Mouse (Mus musculus) activated CD4-positive, CD25-positive, alpha-beta regulatory T cell, adult 4 months (primary cell): Measurements from ENCODE around the gene Arvcf. TPM values are rescaled to one million over a fixed set of nuclear protein-coding genes. Genes with fewer than 3 reads are reported as not detected.

Experiments
- ATAC-seq: one replicate; pipeline ENCODE4 v1.8.0; 2017
- polyA plus RNA-seq, 2 experiments: library from polyadenylated mRNA; unstranded; fragments of 100-300 nt; shearing (Covaris generic); gene quantifications; one replicate each; pipeline ENCODE4 v1.2.1; 2017

The Arvcf gene
- polyA plus RNA-seq, 2 experiments from 2014 or later: 0.51 to 0.93 TPM

DNA sequence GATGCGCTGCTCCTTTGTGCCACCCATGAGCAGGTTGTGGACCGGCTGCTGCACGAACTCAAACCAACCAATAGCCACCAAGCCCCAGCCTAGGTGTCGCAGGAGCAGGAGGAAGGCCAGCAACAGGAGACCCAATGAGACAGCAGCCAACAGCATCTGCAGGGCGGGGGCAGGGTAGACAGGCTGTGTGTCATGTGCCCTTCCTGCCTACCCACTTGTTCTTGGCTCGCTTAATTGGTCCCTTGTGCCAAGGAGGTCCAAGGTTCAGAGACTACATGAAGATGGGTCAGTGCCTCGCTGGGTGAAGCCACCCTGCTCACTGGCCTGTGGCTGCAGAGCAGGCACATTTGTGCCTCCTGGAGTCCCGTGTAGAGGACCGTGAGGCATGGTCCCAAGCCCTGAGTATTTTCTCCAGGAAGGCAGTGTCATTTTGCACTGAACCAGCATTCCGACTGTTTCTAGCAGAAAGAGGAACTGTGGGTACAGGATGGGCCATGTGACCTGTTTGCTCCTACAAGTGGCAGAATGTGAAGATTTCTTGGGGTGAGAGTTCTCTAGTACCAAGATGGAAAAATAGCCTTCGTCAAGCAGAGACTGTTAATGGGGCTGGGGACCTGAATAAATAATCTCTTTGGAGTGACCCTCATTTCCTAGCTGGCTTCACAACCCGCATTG, 64.0 kb downstream of the Arvcf start:
- no peak for ATAC-seq

DNA sequence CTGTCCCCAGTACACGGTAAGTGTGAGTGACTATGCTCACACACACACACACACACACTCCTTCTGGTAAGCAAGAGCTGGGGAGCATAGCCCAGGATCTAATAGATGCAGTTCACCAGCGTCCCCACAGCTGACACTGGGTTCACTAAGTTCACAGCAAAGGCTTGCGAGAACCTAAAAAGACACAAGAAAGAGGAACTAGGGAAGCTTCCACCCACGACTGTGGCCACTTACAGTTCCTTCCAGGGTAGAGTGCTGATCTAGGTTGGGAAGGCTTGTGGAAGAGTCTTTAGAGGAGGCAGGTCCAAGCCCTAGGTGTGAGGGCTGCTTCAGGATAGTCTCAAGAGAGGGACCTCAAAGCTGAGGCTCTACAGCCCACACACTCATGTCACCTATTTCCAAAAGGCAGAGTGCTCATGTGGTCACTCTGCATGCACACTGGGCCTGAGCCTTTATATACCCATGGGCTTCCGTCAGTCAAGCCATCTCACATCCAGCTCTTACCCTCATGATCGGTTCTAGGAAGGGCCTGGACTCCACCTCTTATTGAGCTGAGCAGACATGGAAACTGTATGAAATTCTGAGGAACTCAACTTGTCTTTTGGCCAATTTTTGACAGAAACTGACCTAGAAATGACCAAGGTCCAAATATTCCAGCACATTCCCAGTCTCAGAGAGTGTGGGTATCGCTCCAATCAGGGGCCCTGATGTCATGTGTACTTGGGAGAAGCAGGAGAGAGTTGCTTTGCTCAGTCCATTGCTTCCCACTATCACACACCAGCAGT, 65.2 kb downstream of the Arvcf start:
- ATAC-seq: no peak

DNA sequence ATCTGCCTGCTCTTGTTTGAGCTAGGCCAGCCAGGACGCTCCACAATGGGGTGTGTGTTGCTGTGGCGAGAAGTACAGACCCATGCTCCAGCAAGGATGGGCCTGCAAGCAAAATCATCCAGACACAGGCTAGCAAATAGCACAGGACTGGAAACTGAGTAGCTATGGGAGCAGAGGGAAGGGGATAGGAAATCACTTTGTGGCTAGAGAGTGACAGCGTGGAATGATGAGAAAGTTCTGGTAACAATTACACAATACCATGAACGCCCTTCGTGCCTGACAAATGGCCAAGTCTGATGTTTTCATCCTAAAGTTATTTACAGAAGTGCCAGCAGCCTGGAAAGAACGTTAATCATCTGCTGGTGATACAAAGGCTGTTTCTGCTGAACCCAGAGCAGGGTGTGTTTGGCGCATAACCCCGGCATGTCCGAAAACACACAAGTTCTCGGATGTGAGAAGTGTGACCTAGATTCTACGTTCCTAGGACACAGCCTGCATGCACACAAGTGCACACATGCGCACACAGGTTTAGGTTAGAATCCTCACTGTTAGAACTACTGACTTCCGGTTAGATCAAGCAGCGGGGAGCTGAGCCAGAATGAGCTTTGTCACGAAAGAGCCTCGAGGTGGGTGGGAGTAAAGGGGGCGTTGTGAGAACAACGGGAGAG, 68.2 kb downstream of the Arvcf start:
- ATAC-seq: peak; percentile 43

DNA sequence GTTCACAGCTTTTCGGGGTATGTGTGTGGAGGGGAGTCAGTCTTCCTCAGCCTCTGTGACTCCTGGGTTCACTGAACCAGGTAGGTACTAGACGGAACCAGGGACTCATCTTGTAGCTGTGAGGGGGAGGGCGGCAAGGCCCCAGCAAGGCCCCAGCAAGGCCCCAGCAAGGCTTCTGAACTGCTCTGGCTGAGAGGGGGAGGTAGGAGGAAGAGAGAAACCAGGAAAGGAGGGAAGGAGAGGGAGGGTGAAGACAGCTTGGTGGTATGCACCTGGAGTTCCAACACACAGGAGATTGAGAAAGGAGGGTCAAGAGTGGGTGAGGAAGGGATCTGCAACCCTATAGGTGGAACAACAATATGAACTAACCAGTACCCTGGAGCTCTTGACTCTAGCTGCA, 68.9 kb downstream of the Arvcf start:
- ATAC-seq: no peak

DNA sequence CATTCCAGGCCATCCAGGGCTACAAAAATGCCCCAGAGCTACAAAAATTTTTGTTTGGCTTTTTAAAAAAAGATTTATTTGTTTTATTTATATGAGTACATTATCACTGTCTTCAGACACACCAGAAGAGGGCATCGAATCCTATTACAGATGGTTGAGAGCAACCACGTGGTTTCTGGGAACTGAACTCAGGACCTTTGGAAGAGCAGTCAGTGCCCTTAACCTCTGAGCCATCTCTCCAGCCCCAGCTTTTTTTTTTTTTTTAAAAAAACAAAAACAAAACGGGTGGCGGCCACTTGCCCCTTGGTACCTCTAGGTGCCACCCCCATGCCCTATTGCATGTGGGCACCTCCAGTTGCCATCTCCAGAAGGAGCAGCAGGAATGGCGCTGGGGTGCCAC, 69.5 kb downstream of the Arvcf start:
- no peak for ATAC-seq

DNA sequence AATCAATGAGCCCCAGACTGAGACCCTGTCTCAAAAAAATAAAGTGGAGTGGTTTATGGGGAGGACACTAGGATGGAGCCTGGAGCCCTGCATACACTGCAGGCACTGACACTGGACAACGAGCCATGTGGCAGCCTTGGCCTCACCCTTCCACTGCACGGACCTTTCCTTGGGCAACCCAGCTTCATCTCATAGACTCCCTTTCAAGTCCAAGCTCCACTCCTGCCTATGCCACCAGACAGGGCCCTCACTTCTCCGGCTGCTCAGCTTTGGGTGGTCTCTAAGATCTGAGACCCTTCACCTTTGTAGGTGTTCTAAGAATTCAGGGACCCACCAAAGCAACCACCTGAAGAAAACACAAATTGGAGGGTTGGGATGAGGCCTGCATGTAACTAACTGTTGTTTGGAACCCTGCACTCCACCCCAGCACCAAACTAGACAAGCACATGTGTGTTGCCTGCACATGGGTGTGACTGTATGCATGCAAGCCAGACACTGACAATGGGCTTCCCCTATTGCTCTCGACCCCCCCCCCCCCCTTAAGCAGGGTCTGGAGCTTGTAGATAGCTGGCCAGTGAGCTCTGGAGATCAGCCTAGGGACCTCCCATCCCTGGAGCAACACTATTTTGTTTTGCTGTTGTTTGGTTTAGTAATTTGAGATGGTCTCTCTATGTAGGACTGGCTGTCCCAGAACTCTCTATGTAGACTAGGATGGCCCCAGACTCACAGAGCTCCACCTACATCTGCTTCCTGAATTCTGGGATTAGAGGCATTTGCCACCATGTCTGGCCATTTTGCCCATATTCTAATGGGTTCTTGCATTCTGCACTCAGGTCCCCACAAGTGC, 71.0 kb downstream of the Arvcf start:
- ATAC-seq: no peak

DNA sequence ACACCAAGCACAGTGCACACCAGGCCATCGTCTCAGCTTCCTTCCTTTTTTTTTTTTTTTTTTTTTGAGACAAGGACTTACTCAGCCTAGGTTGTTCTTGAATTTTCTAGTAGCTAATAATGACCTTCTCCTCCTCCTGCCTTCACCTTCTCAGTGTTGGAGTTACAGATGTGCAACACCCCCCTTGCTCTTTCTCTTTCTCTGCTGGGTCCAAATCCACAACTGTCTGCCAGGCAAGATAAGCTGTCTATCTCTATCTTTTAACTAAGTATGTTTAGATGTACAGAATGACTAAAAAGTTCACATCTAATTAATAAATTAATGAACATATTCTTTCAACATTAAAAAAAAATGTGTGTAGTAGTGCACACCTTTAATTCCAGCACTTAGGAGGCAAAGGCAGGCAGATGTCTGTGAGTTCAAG, 71.6 kb downstream of the Arvcf start:
- ATAC-seq: no peak

DNA sequence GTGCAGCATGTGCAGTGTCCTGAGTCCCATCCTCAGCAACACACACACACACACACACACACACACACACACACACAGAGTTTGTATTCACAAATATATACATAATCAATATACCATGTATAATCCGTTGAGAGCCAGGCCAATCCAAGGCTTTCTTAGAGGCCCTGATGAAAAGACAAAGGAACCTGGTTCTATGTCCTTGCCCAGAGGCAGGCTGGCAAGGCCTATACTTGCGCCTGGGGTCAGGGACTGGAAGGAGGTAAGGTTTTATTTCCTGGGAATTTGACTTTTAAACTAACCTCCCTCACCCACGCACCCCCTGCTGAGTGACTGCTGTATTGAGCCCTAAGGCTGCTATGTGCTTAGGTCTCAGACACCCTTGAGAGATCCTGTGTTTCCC, 72.6 kb downstream of the Arvcf start:
- ATAC-seq: no peak

DNA sequence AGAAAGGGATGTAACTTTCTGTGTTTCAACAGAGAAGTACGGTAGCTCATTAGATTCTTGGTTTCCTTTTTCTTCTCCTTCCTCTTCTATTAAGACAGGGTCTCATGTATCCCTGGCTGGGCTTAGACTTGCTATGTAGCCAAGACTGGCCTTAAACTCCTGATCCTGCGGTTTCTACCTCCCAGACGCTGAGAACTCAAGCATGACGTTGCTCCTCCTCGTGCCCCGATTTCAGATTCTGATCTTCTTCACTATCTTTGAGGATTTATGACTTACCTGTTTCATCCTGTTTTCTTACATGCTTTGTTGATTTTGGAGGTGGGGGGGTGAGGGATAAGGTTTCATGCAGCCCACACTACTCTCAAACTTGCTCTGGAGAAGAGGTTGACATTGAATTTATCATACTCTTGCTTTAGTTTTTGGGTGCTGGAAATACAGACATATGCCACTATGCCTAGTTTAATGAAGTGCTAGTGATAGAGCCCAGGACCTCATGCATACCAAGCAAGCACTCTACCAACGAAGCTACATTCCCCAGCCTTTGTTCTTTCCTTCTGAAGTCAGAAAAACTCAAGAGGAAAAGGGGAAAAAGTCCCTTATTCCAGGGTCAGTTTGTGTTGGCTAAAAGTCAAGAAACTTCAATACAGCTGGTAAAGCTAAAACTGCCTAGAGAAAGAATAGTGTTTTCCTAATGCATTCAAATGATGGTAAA, 75.4 kb downstream of the Arvcf start:
- ATAC-seq: no peak

DNA sequence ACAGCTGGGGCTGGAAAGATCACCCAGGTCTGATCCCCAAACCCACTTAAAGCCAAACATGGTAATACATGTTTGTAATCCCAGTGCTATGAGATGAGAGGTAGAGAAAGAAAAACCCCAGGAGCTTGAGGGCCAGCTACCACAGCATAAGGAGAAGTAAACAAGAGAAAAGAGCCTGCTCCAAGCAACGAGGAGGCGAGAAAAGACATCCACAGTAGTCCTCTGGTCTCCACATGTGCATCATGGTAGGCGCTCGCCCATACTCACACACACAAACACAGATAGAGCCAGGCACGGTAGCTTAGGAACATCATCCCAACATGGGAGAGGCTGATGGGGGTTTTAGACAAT, 75.9 kb downstream of the Arvcf start:
- no peak for ATAC-seq

DNA sequence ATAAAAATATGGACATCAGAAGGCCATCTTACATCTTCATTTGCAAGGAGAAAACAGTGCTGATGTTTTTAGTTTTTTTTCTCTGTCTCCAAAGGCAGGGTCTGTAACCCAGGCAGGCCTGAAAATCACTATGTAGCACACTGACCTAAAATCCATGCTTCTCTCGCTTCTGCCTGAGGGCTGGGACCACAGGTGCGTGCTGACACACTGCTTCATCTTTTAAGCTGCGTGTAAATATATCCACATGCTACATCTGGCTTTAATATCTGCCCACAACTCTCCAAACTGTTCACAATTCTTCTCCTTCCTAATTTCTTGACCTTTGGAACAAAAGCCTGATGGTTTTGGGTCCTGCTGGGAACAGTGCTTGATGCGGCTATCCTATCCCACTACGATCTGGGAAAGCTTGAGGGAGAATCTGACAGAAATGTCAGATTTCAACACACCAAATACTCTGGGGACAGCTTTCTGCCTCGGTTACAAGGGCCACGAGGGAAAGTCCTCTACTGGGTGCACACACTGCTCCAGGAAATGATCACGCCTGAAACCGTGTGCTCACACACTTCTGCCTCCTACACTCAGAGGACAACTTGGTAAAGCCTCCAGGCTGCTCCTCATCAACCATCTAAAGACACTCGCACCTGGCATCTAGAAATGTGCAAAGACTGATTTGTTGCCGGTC, 76.5 kb downstream of the Arvcf start:
- ATAC-seq: peak; percentile 32

DNA sequence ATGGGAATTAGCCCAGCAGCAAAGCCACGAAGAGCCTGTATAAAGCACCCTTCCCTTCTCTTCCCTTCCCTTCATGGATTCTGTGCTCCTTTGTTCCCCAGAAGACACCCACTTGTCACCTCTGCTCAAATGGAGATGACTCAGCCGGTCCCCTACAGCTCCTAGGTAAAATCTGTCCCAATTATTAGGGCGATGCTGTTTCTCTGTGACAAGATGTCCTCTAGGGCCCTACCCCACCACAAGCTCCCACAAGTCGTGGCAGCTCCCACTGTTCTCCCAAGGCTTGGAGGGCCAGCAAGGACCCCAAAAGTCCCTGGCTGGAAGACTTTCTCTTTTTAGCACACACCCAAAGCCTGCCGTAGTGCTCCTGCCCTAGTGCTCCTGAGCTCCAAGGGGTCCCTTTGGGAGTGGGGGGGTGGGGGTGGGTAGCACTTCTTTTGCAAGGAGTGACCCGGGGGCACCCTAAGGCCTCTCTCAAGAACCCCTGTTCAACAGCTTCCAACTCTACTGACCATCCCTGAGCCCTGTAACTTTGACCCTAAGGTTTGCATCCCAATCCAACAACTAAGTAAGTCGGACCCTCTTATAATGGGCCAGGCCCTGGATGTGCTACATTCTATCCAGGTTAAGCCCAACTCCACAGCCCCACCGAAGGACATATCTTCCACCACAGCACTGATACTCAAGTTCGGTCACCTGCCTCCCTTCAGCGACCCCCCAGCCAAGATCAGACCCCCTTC, 77.7 kb downstream of the Arvcf start:
- no peak for ATAC-seq

DNA sequence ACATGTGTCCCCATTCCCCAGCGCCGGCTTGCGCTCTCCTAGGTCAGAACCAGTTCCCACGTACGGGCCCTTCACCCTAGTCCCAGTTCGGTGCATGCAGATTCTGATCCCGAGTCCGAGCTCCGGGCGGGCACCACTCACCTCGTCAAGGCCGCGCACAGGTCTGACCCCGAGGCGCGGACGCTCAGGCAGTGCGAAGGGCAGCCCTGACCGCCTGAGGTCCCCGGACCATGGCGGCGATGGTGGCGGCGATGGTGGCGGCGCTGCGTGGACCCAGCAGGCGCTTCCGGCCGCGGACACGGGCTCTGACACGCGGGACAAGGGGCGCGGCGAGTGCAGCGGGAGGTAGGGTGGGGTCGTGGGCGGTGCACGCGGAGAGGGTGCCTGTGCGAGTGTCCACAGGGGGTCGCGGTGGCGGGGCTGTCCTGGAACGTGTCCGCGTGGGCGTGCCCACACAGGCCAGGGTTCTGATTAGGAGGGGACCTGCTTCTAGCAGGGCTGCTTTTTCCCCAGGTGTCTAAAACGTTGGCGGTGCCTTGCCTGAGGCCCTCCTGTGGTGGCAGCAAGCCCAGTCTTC, 78.3 kb downstream of the Arvcf start, which contains the start of gene Txnrd2:
Gene Txnrd2 (plus strand): TSS at position 170 of the 577 bp plus-strand sequence.
- peak; percentile 75 for ATAC-seq

DNA sequence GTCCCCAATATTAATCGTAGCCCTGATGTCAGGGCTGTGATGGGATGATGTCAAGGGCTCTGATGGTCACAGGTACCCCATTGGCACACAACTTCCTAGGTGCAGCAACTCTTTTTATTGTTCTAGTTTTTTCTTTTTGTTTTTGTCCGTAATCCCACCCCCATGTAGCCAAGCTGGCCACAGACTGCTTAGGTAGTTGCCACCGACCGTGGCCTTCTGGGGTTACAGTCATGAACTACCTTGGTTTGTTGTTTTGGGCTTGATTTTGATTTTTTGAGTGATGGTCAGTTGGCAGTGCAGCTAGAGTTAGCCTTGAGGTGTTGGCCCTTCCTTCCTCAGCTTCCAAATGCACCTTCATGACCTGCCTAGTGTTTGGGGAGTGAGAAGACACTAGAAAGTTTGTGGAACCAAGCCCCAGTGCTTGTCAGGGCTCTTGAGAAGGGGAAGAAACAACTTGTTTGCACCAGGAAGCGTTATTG, 78.9 kb downstream of the Arvcf start, which contains the start of gene Comt:
Gene Comt (minus strand): TSS at position 51 of the 479 bp plus-strand sequence.
- no peak for ATAC-seq

DNA sequence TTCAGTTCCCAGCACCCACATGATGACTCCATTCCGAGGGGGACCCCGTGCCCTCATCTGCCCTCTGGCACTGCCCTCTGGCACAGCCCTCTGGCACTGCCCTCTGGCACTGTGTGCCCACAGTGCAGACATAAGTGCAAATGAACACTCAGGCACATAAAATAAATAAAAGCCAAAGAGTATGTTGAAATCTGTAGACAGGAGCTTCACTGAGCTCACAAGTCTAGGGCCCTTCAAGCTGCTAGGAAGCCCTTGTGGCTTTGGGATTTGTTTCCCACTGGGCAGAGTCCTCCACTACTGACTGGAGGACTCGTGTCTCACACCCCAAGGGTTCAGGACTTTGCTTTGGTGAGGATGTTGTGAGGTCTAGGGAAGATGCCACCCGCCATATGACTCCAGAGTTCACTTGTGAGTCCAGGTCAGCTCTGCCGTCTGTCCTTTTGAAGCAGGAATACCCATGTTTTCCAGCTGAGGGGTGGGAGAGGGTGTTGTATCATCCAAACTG, 80.1 kb downstream of the Arvcf start:
- no peak for ATAC-seq

DNA sequence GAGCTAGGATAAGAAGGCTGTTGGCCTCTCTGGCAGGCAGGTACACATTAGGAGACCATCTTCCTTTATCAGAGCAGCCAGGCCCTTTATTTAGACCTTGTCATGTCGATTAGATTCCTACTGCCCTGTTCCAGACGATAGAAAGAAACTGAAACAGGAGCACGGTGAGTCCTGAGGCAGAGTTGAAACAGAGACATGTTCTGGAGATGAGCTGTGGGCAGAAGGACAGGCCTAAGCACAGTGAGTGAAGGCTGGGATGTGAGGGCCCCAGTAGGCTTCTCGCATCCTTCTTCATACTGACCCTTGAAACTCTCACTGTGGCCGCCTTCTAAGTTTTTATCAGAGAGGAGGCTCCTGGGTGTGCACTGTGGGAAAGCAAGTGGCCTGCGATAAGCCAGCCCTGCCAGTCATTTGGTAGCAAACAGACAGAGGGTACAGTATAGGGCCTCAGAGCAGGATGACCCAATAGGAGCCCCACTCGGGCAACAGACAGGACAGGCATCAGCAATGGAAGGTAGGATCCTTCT, 80.6 kb downstream of the Arvcf start:
- no peak for ATAC-seq

DNA sequence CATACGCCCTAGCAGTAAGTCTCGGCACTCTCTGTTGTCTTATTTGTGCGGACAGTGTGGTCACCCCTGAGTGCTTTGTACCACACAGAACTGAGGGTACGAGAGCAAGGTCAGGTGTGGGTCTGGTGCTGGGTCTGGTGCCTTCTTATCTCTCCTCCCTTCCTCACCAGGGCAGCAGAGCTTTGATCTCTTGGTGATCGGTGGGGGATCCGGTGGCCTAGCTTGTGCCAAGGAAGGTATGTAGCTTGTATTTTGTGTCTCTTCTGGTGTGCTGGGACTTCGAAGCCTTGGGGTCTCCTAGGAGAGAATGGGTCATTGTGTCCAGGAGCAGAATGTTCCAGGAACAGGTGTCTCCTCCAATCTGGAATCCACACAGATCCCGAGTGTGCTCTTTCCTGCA, 81.7 kb downstream of the Arvcf start:
- ATAC-seq: no peak

DNA sequence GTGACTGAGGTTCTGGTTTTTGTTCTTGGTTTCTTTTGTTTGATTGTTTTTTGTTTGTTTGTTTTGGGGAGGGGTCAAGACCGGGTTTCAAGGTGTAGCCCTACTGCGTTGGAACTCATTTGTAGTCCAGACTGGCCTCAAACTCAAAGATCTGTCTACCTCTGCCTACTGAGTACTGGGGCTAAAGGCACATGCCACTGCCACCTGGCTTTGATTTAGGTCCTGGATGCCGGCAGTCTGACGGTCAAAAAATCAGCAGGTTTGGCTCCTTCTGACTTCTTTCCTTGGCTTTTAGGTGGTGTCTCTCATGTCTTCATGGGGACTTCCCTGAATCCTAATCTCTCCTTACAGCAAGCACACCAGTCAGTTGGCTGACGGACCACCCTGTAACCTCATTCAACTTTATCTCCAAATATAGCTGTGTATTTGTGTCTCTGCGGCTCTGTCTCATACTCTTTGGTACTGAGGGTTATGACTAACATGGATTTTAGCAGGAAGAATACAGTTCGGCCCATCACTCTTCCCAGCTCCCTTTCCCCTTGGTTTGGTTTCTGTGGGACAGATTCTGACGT, 82.7 kb downstream of the Arvcf start:
- ATAC-seq: no peak

DNA sequence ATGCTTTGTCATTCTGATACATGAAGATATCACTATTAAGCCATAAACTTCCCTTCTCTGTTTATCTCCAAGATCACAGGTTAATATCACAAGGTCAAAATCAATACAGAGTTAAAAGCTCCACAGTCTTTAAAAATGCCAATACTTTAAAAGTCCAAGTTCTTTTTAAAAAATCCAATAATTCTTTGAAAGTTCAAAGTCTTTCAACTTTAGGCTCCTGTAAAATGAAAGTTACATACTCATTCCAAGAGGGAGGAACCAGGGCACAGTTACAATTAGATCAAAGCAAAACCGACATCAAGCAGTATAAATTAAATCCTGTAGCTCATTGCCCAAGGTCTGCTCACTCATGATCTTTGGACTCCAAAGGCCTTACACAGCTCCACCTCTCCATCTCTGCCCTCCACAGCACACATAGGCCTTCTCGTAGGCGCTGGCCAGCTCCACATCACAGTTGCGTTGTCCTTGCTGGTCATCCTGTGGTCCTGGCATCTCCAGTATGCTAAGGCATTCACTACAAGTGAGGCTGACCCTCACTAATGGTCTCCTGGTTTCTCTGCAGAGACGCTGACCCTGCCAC, 85.4 kb downstream of the Arvcf start:
- no peak for ATAC-seq
